Mouse (Mus musculus) lung, postnatal 0 days (tissue): ENCODE data around the gene Cyp4a14.

Experiments used
- CTCF ChIP-seq: IDR thresholded peaks from 2 replicates; pipeline ENCODE4 v1.5.1; 2016; ENCODE audit warnings: antibody characterized with exemption, mild to moderate bottlenecking
- EP300 ChIP-seq: IDR thresholded peaks from 2 replicates; pipeline ENCODE4 v1.6.1; 2016; ENCODE audit warnings: antibody characterized with exemption, mild to moderate bottlenecking, control low read depth

DNA sequence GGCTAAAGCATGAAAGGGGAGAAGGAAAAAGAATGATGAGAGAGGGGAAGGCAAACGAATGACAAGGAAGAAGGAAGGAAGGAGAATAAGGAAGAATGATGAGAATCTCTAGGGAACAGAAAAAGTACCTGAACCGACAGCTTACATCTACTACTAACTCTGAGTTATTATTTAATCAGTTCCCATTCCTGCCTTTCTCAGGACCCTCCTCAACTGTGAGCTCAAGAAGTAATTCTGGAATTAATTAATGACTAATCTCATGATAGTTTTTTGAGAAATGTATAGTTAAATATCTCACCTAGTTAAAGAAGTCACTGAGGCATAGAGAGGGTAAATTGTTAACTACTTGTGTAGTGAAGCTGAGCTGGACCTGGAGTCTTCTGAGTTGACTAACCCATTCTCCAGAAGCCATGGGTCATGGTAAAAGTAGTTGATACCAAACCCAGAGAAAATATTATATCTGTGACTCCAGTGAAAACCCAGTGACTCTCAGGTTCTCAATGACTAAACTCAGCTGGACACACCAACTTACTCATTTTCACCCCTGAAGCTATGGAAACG, 45.3 kb downstream of the Cyp4a14 start:
- no peak for TF ChIP-seq CTCF
- no peak for TF ChIP-seq EP300
